Mouse (Mus musculus) hindbrain, embryonic 11.5 days (tissue): ENCODE measurements around the gene Olfr750. TPM values are rescaled to one million over a fixed set of nuclear protein-coding genes. Genes with fewer than 3 reads are reported as not detected.

Experiments
- ATAC-seq: fragments of 200-750 bp; cut with Nextera tagmentation; 2 replicates; pipeline ENCODE4 v1.8.0; 2017; ENCODE audit warnings: mild to moderate bottlenecking, moderate TSS enrichment, moderate library complexity; ENCODE audit not compliant: low FRiP score
- DNase-seq: peaks from one replicate; pipeline ENCODE4 v3.0.0-alpha.2; 2015; ENCODE audit warnings: low spot score
- H3K27ac ChIP-seq: fragments of 300-500 bp; sonication (generic); 2 replicates; pipeline ENCODE4 v1.5.1; 2014; ENCODE audit warnings: mild to moderate bottlenecking, low read depth, low read length
- H3K27me3 ChIP-seq: fragments of 300-500 bp; sonication (generic); 2 replicates; pipeline ENCODE4 v1.6.1; 2014; ENCODE audit warnings: mild to moderate bottlenecking, low read length, moderate library complexity, mixed read lengths; ENCODE audit not compliant: control insufficient read depth, insufficient read depth
- H3K36me3 ChIP-seq: fragments of 300-500 bp; sonication (generic); 2 replicates; pipeline ENCODE4 v1.6.1; 2014; ENCODE audit warnings: mild to moderate bottlenecking, low read length, moderate library complexity, mixed read lengths; ENCODE audit not compliant: control insufficient read depth, insufficient read depth
- H3K4me1 ChIP-seq: fragments of 300-500 bp; sonication (generic); replicated peaks from 2 replicates; pipeline ENCODE4 v1.6.1; 2014; ENCODE audit warnings: low read length, mixed read lengths; ENCODE audit not compliant: control insufficient read depth, insufficient read depth
- H3K4me2 ChIP-seq: fragments of 300-500 bp; sonication (generic); replicated peaks from 2 replicates; pipeline ENCODE4 v1.6.1; 2014; ENCODE audit warnings: mild to moderate bottlenecking, low read depth, low read length
- H3K4me3 ChIP-seq: fragments of 300-500 bp; sonication (generic); 2 replicates; pipeline ENCODE4 v1.5.1; 2014; ENCODE audit warnings: low read depth, low read length
- H3K9ac ChIP-seq: fragments of 300-500 bp; sonication (generic); 2 replicates; pipeline ENCODE4 v1.6.1; 2014; ENCODE audit warnings: low read depth, low read length
- H3K9me3 ChIP-seq: fragments of 300-500 bp; sonication (generic); 2 replicates; pipeline ENCODE4 v1.6.1; 2016; ENCODE audit warnings: low read length; ENCODE audit not compliant: control insufficient read depth
- WGBS: fragments of 180-500 bp; shearing (Covaris S2); extraction: QIAGEN DNeasy Blood & Tissue Kit; methylation state at CpG from one replicate; pipeline ENCODE4 v1.1.7; 2014; 5-methylcytosine and 5-hydroxymethylcytosine counted together
- polyA plus RNA-seq: library from polyadenylated mRNA; unstranded; fragments of >200 nt; fragmentation: Nextera tagmentation; extraction: Ambion mirVana; gene quantifications from 2 replicates; pipeline ENCODE4 v1.2.1, GENCODE M21; 2014

Olfr750 gene
- polyA plus RNA-seq, 1 experiment from 2014 or later, result not detected

DNA sequence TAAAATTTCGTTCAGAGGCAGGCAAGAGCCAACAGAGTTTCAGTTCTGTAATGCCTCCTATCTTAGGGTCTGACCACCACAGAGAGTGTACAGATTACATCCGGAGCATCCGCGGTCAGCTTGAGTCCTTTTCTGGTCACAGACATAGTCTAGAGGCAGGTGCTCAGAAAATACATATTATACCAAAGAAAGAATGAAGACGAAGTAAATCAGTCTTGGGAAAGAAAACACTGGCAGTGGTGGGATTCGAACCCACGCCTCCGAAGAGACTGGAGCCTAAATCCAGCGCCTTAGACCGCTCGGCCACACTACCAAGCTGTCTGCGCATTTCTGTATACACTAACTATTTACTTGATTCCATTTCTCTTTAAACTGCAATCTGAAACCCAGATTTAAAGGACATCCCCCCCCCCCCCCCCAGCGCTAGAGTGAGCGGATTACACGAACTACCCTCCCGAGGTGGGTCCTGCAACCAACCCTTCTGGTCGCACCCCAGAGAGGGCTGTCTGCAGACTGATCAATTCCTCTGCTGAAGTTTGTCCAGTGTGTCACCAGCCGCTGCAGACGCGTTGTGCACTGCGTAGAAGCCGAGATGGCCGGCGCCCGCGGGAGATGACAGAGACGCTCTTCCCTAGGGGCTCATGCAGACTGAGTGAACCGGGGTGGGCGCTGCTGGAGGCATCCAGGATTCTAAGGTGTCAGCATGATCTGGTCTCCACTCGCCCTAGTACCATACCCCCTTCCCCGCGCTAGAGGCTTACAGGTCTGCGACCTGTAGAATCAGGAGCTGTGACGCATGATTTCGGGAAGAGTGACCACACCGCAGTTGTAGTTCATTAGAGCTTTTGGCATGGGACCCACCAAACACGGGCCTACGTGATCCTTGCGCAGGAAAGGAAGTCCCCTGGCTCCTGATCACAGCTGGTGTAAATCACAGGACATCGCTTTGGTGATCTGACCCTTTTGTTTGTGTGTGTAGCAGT is 8.7 kb upstream of the Olfr750 start:
- WGBS, result 4% methylated on average over 39 of the region's 40 CpGs

DNA sequence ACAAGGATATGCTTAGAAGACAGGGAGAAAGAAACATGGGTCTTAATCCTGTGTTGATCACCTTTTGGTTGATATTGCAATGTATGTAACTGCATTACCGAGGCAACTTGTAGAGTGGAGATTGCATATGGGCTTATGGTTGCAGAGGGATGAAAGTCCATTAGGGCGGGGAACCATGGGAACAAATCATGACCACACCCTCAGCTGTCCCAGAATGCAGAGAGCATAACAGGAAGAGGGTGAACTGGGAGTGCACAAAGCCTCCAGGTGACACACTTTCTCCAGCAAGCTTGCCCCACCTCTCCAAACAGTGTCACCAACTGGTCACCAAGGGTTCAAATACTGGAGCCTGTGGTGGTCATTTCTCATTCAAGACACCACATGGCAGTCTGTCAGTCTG is 6.8 kb upstream of the Olfr750 start:
- Histone ChIP-seq H3K9me3 (no peaks in the 10 kb centered on the region), H3K27me3 (0 out of 2 replicates have a peak, but pooled peaks cover 2% of the 10 kb centered on the region), H3K4me3 (no peak overlapping the region), H3K27ac (no peak overlapping the region), H3K9ac (no peak overlapping the region), H3K4me2 (no peak overlapping the region), H3K36me3 (no peaks in the 10 kb centered on the region), H3K4me1 (no peaks in the 10 kb centered on the region)
- 96% methylated on average over 2 of the region's 2 CpGs for WGBS
- no peak for DNase-seq
- ATAC-seq, result no peak

More for the DNA sequence above, 8.7 kb upstream of the Olfr750 start:
- H3K4me3 ChIP-seq, result peak overlapping the region; percentile 47
- ATAC-seq (peak; percentile 77), DNase-seq (peak; percentile 79)
- no peaks in the 10 kb centered on the region for H3K4me1 ChIP-seq
- H3K9me3 ChIP-seq, result no peaks in the 10 kb centered on the region
- peak overlapping the region; percentile 73 for H3K4me2 ChIP-seq
- 0 out of 2 replicates have a peak, but pooled peaks cover 2% of the 10 kb centered on the region for H3K27me3 ChIP-seq
- H3K36me3 ChIP-seq, result no peaks in the 10 kb centered on the region
- no peak overlapping the region for H3K27ac ChIP-seq
- peak overlapping the region; percentile 24; the same call in 1 of the 2 replicates for H3K9ac ChIP-seq

GRCm38 (mm10) chr14:51079180-51079579 is 4.9 kb upstream of the Olfr750 start:
- Histone ChIP-seq H3K4me1 (no peaks in the 10 kb centered on the region), H3K27ac (no peak overlapping the region), H3K27me3 (0 out of 2 replicates have a peak, but pooled peaks cover 2% of the 10 kb centered on the region), H3K9ac (no peak overlapping the region), H3K4me3 (no peak overlapping the region), H3K4me2 (no peak overlapping the region), H3K36me3 (no peaks in the 10 kb centered on the region), H3K9me3 (no peaks in the 10 kb centered on the region)
- 78% methylated on average over 1 of the region's 1 CpGs for WGBS
- DNase-seq (no peak), ATAC-seq (no peak)

DNA sequence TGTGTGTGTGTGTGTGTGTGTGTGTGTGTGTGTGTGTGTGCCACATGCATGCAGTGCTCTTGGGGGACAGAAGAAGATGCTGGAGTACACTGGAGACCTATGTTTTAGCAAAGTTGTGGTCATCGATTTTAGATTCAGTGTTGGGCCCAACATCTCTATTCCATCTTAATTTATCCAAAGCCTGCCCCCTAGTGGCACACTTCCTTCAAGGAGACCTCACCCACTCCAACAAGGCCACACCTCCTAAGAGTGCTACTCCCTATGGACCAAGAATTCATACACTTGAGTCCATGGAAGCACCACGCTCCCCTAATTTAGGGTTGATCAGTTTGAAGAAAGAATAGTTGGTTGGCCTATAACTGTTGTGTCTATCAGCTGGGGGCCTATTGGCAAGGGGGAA is 4.6 kb downstream of the Olfr750 start:
- Histone ChIP-seq H3K4me2 (no peak overlapping the region), H3K36me3 (no peaks in the 10 kb centered on the region), H3K9ac (no peak overlapping the region), H3K27ac (no peak overlapping the region), H3K4me3 (no peak overlapping the region), H3K4me1 (no peaks in the 10 kb centered on the region), H3K9me3 (no peaks in the 10 kb centered on the region), H3K27me3 (no peaks in the 10 kb centered on the region)
- 82% methylated on average over 2 of the region's 2 CpGs for WGBS
- DNase-seq (peak; percentile 62), ATAC-seq (no peak)

DNA sequence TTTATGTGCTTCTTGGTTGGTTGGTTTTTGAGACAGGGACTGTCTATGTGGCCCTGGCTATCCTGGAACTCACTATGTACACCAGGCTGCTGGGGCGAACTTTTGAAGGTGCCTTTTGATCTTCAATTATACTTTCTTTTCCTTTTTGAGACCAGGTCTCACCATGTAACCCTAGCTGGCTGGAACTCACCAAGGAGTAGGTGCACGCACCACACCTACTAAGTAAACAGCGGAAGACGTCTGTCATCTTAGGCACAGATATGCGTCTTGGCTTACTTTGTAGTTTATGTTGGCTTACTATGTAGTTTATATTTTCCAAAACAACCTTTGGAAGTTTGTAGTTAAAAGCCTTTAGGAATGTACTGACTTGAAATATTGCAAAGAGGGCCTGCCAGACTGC is 5.3 kb downstream of the Olfr750 start:
- H3K9ac ChIP-seq, result no peak overlapping the region
- H3K27me3 ChIP-seq, result no peaks in the 10 kb centered on the region
- 91% methylated on average over 5 of the region's 5 CpGs for WGBS
- no peak for ATAC-seq
- no peaks in the 10 kb centered on the region for H3K36me3 ChIP-seq
- DNase-seq, result no peak
- no peaks in the 10 kb centered on the region for H3K4me1 ChIP-seq
- no peak overlapping the region for H3K4me3 ChIP-seq
- H3K9me3 ChIP-seq, result no peaks in the 10 kb centered on the region
- no peak overlapping the region for H3K27ac ChIP-seq
- H3K4me2 ChIP-seq, result no peak overlapping the region

DNA sequence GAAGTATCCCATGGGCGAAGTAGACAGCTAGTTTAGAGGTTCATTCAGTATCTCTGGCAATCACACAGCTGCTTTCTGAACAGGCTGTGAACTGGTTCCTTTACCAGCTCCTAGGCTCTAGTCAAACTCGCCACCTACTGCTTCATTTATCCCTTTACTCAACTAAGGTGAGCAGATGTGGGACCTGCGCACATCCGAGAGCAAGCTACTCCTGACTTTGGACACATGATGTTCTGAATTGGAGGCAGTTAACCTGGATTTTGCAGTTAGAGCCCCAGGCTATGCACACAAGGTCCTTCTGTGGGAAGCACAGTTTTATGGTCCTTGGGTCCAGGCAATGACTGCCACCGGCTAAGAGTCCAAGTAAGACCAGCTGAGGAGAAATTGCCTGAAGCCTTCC is 13.5 kb downstream of the Olfr750 start:
- Histone ChIP-seq H3K36me3 (no peaks in the 10 kb centered on the region), H3K4me2 (no peak overlapping the region), H3K4me1 (no peaks in the 10 kb centered on the region), H3K27me3 (no peaks in the 10 kb centered on the region), H3K9ac (no peak overlapping the region), H3K4me3 (no peak overlapping the region), H3K27ac (no peak overlapping the region), H3K9me3 (no peaks in the 10 kb centered on the region)
- WGBS, result 84% methylated on average over 5 of the region's 5 CpGs
- ATAC-seq, result no peak
- DNase-seq, result no peak

GRCm38 (mm10) chr14:51057401-51057831 is 16.8 kb downstream of the Olfr750 start, which contains the start of gene Rnase12:
Gene Rnase12, minus strand, starts transcription at chr14:51057661.
- Histone ChIP-seq H3K27me3 (no peaks in the 10 kb centered on the region), H3K9ac (no peak within 1 kb of the TSS), H3K4me3 (no peak within 1 kb of the TSS), H3K4me1 (no peaks in the 10 kb centered on the region), H3K27ac (no peak within 1 kb of the TSS), H3K9me3 (no peaks in the 10 kb centered on the region), H3K36me3 (no peaks in the 10 kb centered on the region), H3K4me2 (no peak within 1 kb of the TSS)
- ATAC-seq (no peak), DNase-seq (no peak)
- WGBS, result 77% methylated on average over 9 of the region's 9 CpGs

DNA sequence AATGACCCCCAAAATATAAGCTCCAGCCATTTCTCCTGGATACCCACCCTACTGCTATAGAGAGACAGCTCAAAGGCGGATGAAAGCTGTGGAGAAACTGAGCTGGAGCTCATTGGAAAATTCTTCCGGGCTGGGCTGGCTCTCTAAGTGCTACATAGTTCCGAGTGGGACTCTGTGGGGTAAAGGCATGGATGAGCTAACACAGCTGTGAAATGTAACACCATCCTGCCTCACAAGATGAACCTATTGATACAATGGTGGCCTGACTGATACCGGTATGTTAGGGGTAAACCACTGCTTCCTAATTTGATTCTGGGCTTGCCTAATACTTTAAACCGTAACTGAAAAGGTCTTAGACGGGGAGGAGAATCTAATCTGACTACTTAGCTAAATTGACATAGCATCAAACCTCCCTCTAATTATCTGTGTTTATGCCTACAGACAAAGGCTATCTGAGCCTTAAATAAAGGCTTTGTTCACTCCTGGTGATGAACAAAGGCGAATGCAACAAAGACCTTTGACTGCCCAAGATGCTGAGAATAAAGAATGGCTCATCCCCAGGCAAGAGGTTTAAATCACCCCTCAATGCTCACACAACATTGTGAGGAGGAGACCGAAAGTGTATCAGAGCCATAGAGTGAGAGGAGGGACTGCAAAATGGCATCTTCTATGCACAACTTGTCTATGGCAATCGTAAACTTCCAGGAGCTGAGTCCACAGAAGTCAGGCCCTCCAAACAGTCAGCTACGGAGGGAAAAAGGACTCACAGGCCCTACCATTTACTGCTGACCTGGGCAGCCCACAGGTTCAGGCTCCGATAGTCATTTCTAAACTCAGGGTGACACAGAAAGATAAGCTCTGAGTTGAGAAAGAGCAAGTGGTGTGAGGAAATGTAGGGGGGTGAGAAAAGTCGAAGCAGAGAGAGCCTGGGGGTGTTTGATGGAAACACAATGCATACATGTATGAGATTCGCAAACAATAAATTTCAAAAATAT is 19.7 kb downstream of the Olfr750 start:
- Histone ChIP-seq H3K9ac (no peak overlapping the region), H3K27ac (no peak overlapping the region; the same call in 1 of the 2 replicates), H3K4me1 (no peaks in the 10 kb centered on the region), H3K4me2 (no peak overlapping the region), H3K4me3 (no peak overlapping the region), H3K9me3 (no peaks in the 10 kb centered on the region), H3K27me3 (no peaks in the 10 kb centered on the region), H3K36me3 (no peaks in the 10 kb centered on the region)
- 36% methylated on average over 13 of the region's 13 CpGs for WGBS
- ATAC-seq, result no peak
- peak; percentile 19 for DNase-seq
